Mouse (Mus musculus) intestine, embryonic 15.5 days (tissue): ENCODE data around the gene Sim1. TPM values are rescaled to one million over a fixed set of nuclear protein-coding genes. Genes with fewer than 3 reads are reported as not detected.

Experiments
- ATAC-seq: fragments of 200-750 bp; cut with Nextera tagmentation; 2 replicates; pipeline ENCODE4 v1.8.0; 2017; ENCODE audit warnings: moderate TSS enrichment, moderate library complexity
- H3K27ac ChIP-seq: fragments of 300-500 bp; sonication (generic); 2 replicates; pipeline ENCODE4 v1.5.1; 2015; ENCODE audit warnings: mild to moderate bottlenecking, inconsistent platforms
- H3K27me3 ChIP-seq: fragments of 300-500 bp; sonication (generic); replicated peaks from 2 replicates; pipeline ENCODE4 v1.6.1; 2015; ENCODE audit warnings: inconsistent platforms
- H3K36me3 ChIP-seq: fragments of 300-500 bp; sonication (generic); 2 replicates; pipeline ENCODE4 v1.6.1; 2015; ENCODE audit warnings: inconsistent platforms
- H3K4me1 ChIP-seq: fragments of 300-500 bp; sonication (generic); replicated peaks from 2 replicates; pipeline ENCODE4 v1.6.1; 2015; ENCODE audit warnings: inconsistent platforms
- H3K4me2 ChIP-seq: fragments of 300-500 bp; sonication (generic); replicated peaks from 2 replicates; pipeline ENCODE4 v1.6.1; 2015; ENCODE audit warnings: mild to moderate bottlenecking, inconsistent platforms
- H3K4me3 ChIP-seq: fragments of 300-500 bp; sonication (generic); replicated peaks from 2 replicates; pipeline ENCODE4 v1.5.1; 2015; ENCODE audit warnings: inconsistent platforms
- H3K9ac ChIP-seq: fragments of 300-500 bp; sonication (generic); 2 replicates; pipeline ENCODE4 v1.6.1; 2015; ENCODE audit warnings: inconsistent platforms
- H3K9me3 ChIP-seq: fragments of 300-500 bp; sonication (generic); 2 replicates; pipeline ENCODE4 v1.6.1; 2016; ENCODE audit warnings: inconsistent platforms
- whole genome bisulfite sequencing: fragments of 180-500 bp; shearing (Covaris S2); methylation state at CpG from one replicate; pipeline ENCODE4 v1.1.7; 2015; 5-methylcytosine and 5-hydroxymethylcytosine counted together
- polyA plus RNA-seq: library from polyadenylated mRNA; unstranded; fragments of >200 nt; fragmentation: Nextera tagmentation; extraction: Ambion mirVana; gene quantifications from 2 replicates; pipeline ENCODE4 v1.2.1, GENCODE M21; 2015

Gene Sim1
- polyA plus RNA-seq, 1 experiment from 2014 or later, result not detected

DNA sequence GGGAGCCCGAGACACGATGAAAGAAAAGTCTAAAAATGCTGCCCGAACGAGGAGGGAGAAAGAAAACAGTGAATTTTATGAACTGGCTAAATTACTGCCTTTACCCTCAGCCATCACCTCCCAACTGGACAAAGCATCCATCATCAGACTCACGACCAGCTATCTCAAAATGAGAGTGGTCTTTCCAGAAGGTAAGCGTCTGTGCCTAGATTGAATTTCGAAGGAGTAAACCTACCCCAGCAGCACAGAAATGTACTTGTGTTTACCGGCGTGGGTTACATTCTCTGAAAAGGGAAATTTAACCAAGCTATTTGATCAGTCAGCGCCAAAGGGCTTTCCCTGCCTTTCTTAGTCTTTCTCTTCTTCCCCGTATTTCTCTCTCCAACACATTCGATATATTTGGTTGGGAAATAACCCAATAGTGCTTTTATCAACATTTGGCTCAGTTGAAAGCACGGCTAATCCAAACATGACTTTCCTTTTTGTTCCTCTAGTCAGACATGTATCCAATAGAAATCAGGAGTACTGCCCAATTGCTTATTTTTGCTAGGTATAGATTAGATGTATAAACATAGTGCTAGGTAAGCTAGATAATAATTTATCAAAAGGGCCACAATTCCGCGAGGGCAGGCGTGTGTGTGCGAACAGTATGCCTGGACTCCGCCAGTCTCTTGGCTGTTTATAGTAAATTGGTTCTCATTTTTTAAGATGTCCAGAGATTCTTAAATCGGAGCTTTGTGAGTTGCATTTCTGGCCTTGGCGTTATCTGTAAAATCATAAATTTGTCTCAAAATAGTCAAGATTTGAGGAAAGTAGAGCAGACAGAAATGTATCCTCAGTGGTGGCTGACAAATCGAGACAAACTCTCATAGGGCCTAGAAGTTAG lies 1.6 kb downstream of the Sim1 start:
- H3K27ac ChIP-seq, result no peak overlapping the region
- 4% methylated on average over 21 of the region's 21 CpGs for WGBS
- H3K4me1 ChIP-seq, result peaks cover 20% of the 10 kb centered on the region
- H3K9me3 ChIP-seq, result no peaks in the 10 kb centered on the region
- H3K36me3 ChIP-seq, result no peaks in the 10 kb centered on the region
- no peak overlapping the region for H3K4me3 ChIP-seq
- no peak overlapping the region for H3K9ac ChIP-seq
- H3K27me3 ChIP-seq, result peaks cover 81% of the 10 kb centered on the region
- no peak for ATAC-seq
- H3K4me2 ChIP-seq, result no peak overlapping the region

DNA sequence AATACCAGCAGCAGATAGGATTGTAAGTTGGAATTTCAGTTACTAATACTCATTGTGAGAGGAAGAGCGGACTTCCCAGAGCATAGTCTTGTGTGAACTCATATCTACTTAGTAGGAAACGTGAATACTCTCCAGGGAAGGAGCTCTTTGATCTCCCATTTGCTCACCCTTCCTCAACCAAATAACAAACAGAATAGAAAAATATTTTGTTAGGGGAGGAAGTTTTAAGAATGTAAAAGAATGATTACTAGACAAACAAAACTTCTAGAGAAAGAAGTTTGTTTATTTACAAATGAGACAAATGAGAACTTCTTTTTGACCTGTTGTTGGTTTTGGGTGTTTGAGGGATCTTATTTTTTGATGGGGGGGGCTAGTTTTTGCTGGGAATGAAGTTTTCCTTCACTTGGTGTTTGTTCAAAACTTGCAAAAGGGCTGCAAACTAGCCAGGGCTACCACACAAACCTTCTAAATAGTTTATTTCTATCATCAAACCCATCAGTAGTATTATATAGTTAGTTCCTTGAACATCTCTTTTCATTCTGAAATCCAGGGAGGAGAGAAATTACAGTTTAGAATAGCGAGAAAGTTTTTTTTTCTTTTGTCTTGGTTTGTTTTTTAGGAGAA lies 2.3 kb downstream of the Sim1 start:
- ATAC-seq, result no peak
- H3K27me3 ChIP-seq, result peaks cover 84% of the 10 kb centered on the region
- no peak overlapping the region for H3K27ac ChIP-seq
- no peaks in the 10 kb centered on the region for H3K36me3 ChIP-seq
- no peak overlapping the region for H3K4me2 ChIP-seq
- no peak overlapping the region for H3K4me3 ChIP-seq
- H3K4me1 ChIP-seq, result peaks cover 20% of the 10 kb centered on the region
- H3K9me3 ChIP-seq, result no peaks in the 10 kb centered on the region
- no peak overlapping the region for H3K9ac ChIP-seq
- 11% methylated on average over 3 of the region's 3 CpGs for WGBS

DNA sequence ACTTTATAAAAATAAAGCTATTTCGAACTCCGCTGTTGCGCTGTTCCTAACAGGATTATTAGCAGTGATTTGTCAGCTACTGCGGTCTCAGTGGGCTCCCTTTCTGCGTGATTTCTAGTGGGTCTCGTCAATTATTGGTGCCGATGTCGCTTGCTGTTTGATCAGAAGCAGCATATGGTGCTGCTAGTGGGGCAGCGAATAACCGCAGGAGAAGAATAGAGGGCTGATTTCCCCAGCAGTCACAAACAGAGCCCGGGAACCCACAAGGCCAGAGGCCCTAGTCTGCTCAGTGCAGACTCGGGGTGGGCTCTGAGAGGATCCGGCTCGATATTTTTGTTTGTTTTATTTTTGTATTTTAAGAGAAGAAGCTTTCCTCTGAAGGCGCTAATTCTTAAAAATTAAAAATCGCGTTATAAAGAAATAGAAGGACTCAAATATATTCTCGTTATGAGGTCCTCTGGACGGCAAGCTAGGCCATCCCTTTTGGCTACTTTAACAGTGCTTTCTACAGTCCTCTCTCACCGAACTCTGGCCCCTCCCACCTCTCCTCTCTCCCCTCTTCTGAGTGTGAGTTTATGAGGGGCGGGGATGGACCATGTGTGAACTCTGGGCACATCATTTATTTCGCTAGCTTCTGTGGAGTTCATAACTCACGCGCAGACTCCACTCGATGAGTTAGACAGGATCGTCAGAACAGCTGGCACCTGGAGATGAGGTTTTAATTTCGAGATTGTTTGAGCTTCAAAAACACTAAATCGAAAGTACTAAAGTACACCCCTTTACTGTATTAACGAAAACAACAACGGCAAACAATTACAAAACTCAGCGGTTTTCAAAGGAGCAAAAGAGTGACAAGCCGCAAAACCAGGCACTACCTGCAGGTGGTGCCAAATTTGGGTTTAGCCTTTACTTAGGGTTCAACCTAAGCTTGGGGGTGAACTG lies 3.2 kb downstream of the Sim1 start:
- Histone ChIP-seq H3K27ac (no peak overlapping the region), H3K9ac (no peak overlapping the region), H3K4me1 (peaks cover 16% of the 10 kb centered on the region), H3K4me2 (no peak overlapping the region), H3K9me3 (no peaks in the 10 kb centered on the region), H3K36me3 (no peaks in the 10 kb centered on the region), H3K27me3 (peaks cover 84% of the 10 kb centered on the region), H3K4me3 (no peak overlapping the region)
- 2% methylated on average over 32 of the region's 32 CpGs for WGBS
- no peak for ATAC-seq

DNA sequence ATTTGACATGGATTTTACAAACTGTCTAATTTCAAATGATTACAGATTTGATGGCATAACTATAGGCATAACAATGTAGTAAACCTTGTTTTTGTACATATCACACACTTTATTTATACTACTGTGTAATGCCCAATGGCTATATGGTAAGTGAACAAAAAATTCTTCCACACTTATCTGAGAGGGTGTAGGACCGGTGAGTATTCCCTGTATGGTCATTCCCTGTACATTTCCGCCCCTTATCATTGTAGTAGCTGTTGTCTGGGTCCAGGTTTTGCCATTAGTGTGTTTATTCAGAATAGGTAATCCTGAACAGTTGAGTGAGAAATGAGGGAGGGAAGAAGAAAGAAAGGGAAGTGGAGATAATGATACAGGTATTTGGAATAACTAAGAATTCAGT lies 4.1 kb downstream of the Sim1 start:
- Histone ChIP-seq H3K4me1 (peaks cover 16% of the 10 kb centered on the region), H3K27me3 (peaks cover 82% of the 10 kb centered on the region), H3K9me3 (no peaks in the 10 kb centered on the region), H3K4me3 (no peak overlapping the region), H3K27ac (no peak overlapping the region), H3K9ac (no peak overlapping the region), H3K4me2 (no peak overlapping the region), H3K36me3 (no peaks in the 10 kb centered on the region)
- ATAC-seq, result no peak
- 23% methylated on average over 2 of the region's 2 CpGs for WGBS

DNA sequence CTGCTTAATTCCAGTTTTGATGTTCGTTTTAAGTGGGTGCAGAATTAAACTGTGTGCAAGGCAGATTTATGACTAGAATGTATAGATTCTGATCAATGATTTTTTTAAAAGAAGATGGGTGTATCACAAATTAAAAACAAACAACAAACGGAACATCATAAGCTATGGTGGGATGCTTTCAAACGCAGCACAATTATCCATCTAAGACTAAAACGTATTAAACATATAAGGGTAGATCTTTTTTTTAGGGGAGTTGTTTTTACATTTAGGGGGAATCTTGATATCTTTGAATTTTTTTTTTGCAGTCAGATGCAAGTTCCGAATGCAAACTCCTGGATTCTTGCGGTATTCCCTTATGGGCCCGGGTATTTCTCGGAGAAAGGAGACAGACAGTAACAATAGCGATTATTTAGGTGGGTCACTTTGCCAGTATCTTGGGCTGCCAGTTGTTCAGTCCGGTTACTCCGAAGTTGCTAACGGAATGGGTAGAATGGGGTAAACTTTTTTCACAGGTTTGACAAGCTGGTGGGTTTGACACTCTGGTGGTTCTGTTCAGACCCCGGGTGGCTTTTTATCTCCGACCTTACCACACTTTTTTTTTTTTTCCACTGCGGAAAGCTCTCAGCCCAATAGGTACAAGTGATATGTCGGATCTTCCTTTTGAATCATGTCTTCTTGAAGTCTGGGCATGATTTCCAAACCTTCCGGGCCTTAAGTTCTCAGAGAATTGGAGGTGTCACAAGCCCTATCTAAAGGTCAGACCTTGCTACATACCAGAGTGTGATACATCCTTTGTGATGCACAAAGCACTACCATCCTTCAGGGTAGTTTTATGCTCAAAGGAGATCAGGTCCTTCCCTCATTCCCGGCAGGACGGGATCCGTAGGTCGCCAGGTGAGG lies 5.5 kb downstream of the Sim1 start:
- Histone ChIP-seq H3K9me3 (no peaks in the 10 kb centered on the region), H3K36me3 (no peaks in the 10 kb centered on the region), H3K27ac (no peak overlapping the region), H3K4me1 (peaks cover 5% of the 10 kb centered on the region), H3K4me2 (no peak overlapping the region), H3K9ac (no peak overlapping the region), H3K4me3 (no peak overlapping the region), H3K27me3 (peaks cover 82% of the 10 kb centered on the region)
- no peak for ATAC-seq
- 2% methylated on average over 21 of the region's 21 CpGs for WGBS

DNA sequence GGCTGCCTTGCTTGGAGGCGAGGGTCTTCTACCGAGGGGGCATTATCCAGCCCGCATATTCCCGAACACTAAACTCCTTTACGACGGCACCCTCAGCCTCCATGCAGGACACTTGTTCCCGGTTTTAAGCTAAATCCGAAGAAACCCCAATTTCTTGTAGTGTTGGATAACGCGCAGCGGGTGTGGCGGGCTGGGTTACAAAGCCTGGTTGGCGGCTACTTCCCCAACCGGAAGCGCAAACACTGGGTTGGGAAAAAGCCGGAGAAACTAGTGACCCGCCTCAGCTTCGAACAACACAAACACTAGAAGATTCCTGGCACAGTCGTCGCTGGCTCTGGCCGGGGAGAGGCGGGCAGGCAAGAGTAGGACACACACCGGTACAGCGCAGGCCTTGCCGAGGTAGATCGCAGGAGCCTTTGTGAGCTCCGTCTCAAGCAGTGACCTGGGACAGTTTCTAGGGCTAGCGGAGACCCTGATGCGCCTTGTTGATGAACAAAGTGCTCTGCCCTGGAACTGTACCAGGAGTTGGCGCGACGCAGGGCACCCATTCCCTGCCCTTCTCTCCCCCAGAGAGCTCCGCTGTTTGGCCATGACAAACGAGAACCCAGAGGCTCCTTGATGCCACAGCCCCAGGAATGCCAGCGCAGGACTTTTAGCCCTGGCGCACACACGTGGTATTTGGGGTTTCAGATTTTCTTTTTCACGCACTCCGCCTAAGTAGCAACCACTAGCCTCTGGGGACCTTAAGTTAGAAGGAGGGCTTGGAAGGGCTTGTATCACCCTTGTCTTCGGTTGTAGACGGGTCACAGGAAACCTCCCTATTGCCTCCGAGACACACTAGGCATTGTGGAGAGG lies 6.4 kb downstream of the Sim1 start:
- Histone ChIP-seq H3K27ac (no peak overlapping the region), H3K27me3 (peaks cover 84% of the 10 kb centered on the region), H3K9ac (no peak overlapping the region), H3K4me1 (peaks cover 4% of the 10 kb centered on the region; the same call in 1 of the 2 replicates), H3K36me3 (no peaks in the 10 kb centered on the region), H3K4me3 (no peak overlapping the region), H3K9me3 (no peaks in the 10 kb centered on the region), H3K4me2 (no peak overlapping the region; the same call in 1 of the 2 replicates)
- 2% methylated on average over 42 of the region's 42 CpGs for WGBS
- ATAC-seq, result no peak

DNA sequence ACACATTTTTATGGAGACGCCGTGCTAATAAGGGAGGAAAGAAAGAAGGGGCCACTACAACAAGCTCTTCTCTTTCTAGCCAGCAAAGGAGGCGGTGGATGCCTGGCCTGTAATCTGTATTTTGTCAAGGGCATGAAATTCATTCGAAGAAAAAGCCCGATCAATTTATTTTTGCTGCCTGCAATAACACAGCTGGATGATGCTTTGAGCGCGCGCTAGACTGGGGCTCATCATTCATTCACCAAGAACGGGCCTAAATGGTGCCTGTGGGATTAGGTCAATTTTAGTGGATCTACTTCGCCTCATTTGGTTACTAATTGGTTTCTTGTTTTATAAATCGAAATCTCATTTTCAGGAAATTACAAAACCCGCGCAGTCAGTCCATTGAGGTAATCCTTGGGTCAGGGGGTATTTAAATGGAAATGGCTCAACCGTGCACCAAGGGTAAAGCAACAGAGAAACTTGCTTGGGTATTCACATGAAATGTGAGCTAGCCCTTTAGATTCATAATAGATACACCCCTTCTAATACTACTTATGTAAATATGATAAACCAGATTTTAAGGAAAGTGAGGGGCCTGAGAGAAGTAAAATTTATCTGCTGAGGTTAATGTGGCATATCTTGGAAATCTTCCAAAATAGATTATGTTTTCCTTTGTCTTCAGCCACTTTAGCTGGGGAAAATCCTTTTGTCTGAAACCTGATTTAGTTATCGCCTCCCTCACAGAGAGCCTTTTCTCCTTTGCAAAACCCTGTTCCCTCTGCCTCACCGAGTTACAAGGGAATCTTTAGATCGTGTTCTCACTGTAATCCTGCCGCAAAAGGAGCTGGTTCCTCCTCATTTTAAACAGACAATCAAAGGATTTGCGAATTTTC lies 7.3 kb downstream of the Sim1 start:
- Histone ChIP-seq H3K36me3 (no peaks in the 10 kb centered on the region), H3K9ac (no peak overlapping the region), H3K4me2 (no peak overlapping the region), H3K4me3 (no peak overlapping the region), H3K27ac (no peak overlapping the region), H3K9me3 (no peaks in the 10 kb centered on the region), H3K4me1 (peaks cover 4% of the 10 kb centered on the region; the same call in 1 of the 2 replicates), H3K27me3 (peaks cover 78% of the 10 kb centered on the region)
- 3% methylated on average over 19 of the region's 19 CpGs for WGBS
- ATAC-seq, result no peak

DNA sequence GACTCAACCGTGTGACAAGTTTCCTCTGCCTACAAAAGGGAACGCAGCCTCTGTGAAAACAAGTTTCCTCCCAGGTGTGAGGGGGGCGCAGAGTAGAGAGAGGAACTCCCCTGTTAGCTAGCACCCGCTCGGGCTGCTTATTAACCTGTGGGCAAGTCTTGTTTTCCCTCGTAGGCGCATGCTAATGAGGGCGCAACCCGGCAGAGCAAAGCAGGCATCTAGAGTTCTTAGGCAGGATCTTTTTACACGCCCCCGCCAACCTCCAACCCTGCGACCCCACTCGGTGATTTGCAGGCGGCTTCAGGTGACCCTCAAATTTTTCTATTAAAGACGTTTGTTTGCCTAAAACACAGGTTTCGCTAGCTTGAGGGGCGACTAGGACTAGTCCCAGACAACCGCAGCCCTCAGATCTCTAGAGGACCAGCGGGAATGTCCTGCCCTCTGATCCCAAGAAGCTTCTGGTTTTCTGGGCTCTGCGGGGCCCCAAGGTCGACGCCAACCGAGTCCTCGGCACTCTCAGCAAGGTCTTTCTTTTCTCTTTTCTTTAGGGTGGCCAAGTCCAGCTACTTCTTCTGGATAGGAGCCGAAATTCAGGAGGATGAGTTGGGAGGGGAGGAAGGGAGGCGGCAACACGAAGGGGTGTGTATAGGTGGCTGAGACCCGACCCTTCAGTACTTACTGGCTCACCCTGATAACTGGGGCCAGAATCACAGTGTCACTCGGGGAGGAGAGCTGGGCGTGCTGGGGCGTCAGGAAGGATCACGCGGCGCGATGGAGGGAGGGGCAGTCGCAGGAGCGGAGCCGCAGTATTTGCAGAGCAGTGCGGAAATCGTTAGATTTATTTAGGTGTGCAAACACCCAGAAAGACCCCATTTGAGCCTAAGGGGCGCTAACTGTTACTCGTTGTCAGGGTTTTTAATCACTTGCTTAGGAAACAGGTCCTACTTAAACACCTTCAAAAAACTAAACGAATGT lies 8.5 kb downstream of the Sim1 start:
- Histone ChIP-seq H3K27ac (no peak overlapping the region), H3K4me2 (no peak overlapping the region), H3K4me1 (peaks cover 4% of the 10 kb centered on the region; the same call in 1 of the 2 replicates), H3K36me3 (no peaks in the 10 kb centered on the region), H3K27me3 (peaks cover 82% of the 10 kb centered on the region), H3K9me3 (no peaks in the 10 kb centered on the region), H3K9ac (no peak overlapping the region), H3K4me3 (no peak overlapping the region)
- under 1% methylated on average over 43 of the region's 43 CpGs for WGBS
- ATAC-seq, result peak; percentile 50
